Mouse (Mus musculus) stomach, embryonic 16.5 days (tissue): Measurements from ENCODE around the gene Zbed3. TPM values are rescaled to one million over a fixed set of nuclear protein-coding genes. Genes with fewer than 3 reads are reported as not detected.
"Not testable (repeated sequence)": the region's sequence is repeated elsewhere in the genome, so short reads cannot be mapped to it uniquely, and the experiment has no call there.

Experiments
- ATAC-seq: fragments of 200-750 bp; cut with Nextera tagmentation; 2 replicates; pipeline ENCODE4 v1.8.0; 2017; ENCODE audit warnings: moderate number of reproducible peaks, moderate TSS enrichment; ENCODE audit not compliant: insufficient read depth, low FRiP score
- H3K27ac ChIP-seq: fragments of 300-500 bp; sonication (generic); 2 replicates; pipeline ENCODE4 v1.5.1; 2014; ENCODE audit warnings: low read length
- H3K27me3 ChIP-seq: fragments of 300-500 bp; sonication (generic); 2 replicates; pipeline ENCODE4 v1.6.1; 2014; ENCODE audit warnings: low read length, control low read depth, mixed read lengths; ENCODE audit not compliant: control insufficient read depth, insufficient read depth
- H3K36me3 ChIP-seq: fragments of 300-500 bp; sonication (generic); 2 replicates; pipeline ENCODE4 v1.6.1; 2014; ENCODE audit warnings: low read length; ENCODE audit not compliant: control insufficient read depth, insufficient read depth
- H3K4me1 ChIP-seq: fragments of 300-500 bp; sonication (generic); 2 replicates; pipeline ENCODE4 v1.6.1; 2014; ENCODE audit warnings: low read length, control low read depth, mixed read lengths; ENCODE audit not compliant: control insufficient read depth, insufficient read depth
- H3K4me2 ChIP-seq: fragments of 300-500 bp; sonication (generic); 2 replicates; pipeline ENCODE4 v1.6.1; 2014; ENCODE audit warnings: low read depth, low read length, mixed read lengths
- H3K4me3 ChIP-seq: fragments of 300-500 bp; sonication (generic); replicated peaks from 2 replicates; pipeline ENCODE4 v1.5.1; 2014; ENCODE audit warnings: mild to moderate bottlenecking, low read length
- H3K9ac ChIP-seq: fragments of 300-500 bp; sonication (generic); 2 replicates; pipeline ENCODE4 v1.6.1; 2014; ENCODE audit warnings: low read length
- H3K9me3 ChIP-seq: fragments of 300-500 bp; sonication (generic); replicated peaks from 2 replicates; pipeline ENCODE4 v1.6.1; 2016; ENCODE audit warnings: low read length, control low read depth; ENCODE audit not compliant: control insufficient read depth
- WGBS: fragments of 180-500 bp; shearing (Covaris S2); extraction: QIAGEN DNeasy Blood & Tissue Kit; methylation state at CpG from one replicate; pipeline ENCODE4 v1.1.7; 2014; 5-methylcytosine and 5-hydroxymethylcytosine counted together
- polyA plus RNA-seq: library from polyadenylated mRNA; unstranded; fragments of >200 nt; fragmentation: Nextera tagmentation; extraction: Ambion mirVana; gene quantifications from 2 replicates; pipeline ENCODE4 v1.2.1, GENCODE M21; 2015

Gene Zbed3
- polyA plus RNA-seq, 1 experiment from 2014 or later = 46.5 TPM

GRCm38 (mm10) chr13:95358223-95358622 is 34.8 kb downstream of the Zbed3 start:
- no peaks in the 10 kb centered on the region for H3K27me3 ChIP-seq
- H3K27ac ChIP-seq = no peak overlapping the region
- no peak overlapping the region for H3K4me3 ChIP-seq
- ATAC-seq = no peak
- H3K4me1 ChIP-seq = no peaks in the 10 kb centered on the region
- no peaks in the 10 kb centered on the region for H3K9me3 ChIP-seq
- no peak overlapping the region for H3K4me2 ChIP-seq
- H3K36me3 ChIP-seq = peaks cover 22% of the 10 kb centered on the region; the same call in 1 of the 2 replicates
- WGBS = 75% methylated on average over 2 of the region's 2 CpGs
- no peak overlapping the region for H3K9ac ChIP-seq

GRCm38 (mm10) chr13:95363440-95363839 is 40.0 kb downstream of the Zbed3 start:
- no peak overlapping the region for H3K27ac ChIP-seq
- peaks cover 18% of the 10 kb centered on the region; the same call in 1 of the 2 replicates for H3K36me3 ChIP-seq
- H3K4me3 ChIP-seq = no peak overlapping the region
- H3K9me3 ChIP-seq = no peaks in the 10 kb centered on the region
- H3K27me3 ChIP-seq = no peaks in the 10 kb centered on the region
- WGBS = 89% methylated on average over 4 of the region's 4 CpGs
- H3K4me1 ChIP-seq = no peaks in the 10 kb centered on the region
- H3K9ac ChIP-seq = no peak overlapping the region
- ATAC-seq = no peak
- no peak overlapping the region for H3K4me2 ChIP-seq

- Histone ChIP-seq H3K4me3 (no peak overlapping the region), H3K27me3 (no peaks in the 10 kb centered on the region), H3K9me3 (no peaks in the 10 kb centered on the region), H3K4me1 (no peaks in the 10 kb centered on the region), H3K27ac (no peak overlapping the region), H3K4me2 (no peak overlapping the region), H3K36me3 (peaks cover 25% of the 10 kb centered on the region; the same call in 1 of the 2 replicates), H3K9ac (no peak overlapping the region)
- ATAC-seq = no peak
- WGBS = 87% methylated on average over 8 of the region's 8 CpGs
These were observed 42.9 kb downstream of the Zbed3 start for GRCm38 (mm10) chr13:95366356-95366755.

- H3K4me2 ChIP-seq = peak within 1 kb of the TSS; percentile 72
- H3K4me1 ChIP-seq = peaks cover 10% of the 10 kb centered on the region
- H3K9me3 ChIP-seq = no peaks in the 10 kb centered on the region
- peak within 1 kb of the TSS; percentile 97 for H3K9ac ChIP-seq
- no peaks in the 10 kb centered on the region for H3K36me3 ChIP-seq
- peak within 1 kb of the TSS; percentile 91 for H3K27ac ChIP-seq
- peak; percentile 95 for ATAC-seq
- WGBS = under 1% methylated on average over 86 of the region's 86 CpGs
- peak within 1 kb of the TSS; percentile 99 for H3K4me3 ChIP-seq
- no peaks in the 10 kb centered on the region for H3K27me3 ChIP-seq
These were observed 51.5 kb downstream of the Zbed3 start, which contains the start of gene Aggf1 for GRCm38 (mm10) chr13:95374701-95375553. Gene Aggf1, minus strand, starts transcription at chr13:95375352.

- 0 out of 2 replicates have a peak, but pooled peaks have one; percentile 31 for ATAC-seq
- Histone ChIP-seq H3K9ac (peak overlapping the region; percentile 97), H3K4me1 (peaks cover 10% of the 10 kb centered on the region), H3K9me3 (no peaks in the 10 kb centered on the region), H3K27ac (peak overlapping the region; percentile 91), H3K4me2 (peak overlapping the region; percentile 63), H3K36me3 (no peaks in the 10 kb centered on the region), H3K27me3 (no peaks in the 10 kb centered on the region), H3K4me3 (peak overlapping the region; percentile 99)
- WGBS = 23% methylated on average over 6 of the region's 6 CpGs
These were observed 52.1 kb downstream of the Zbed3 start for GRCm38 (mm10) chr13:95375554-95375914.

GRCm38 (mm10) chr13:95376689-95377289 is 53.4 kb downstream of the Zbed3 start:
- H3K27ac ChIP-seq, H3K27me3 ChIP-seq, H3K4me3 ChIP-seq, H3K36me3 ChIP-seq, H3K9me3 ChIP-seq, H3K4me1 ChIP-seq, ATAC-seq, H3K4me2 ChIP-seq, H3K9ac ChIP-seq: not testable (repeated sequence)
- 92% methylated on average over 11 of the region's 11 CpGs for WGBS

- Histone ChIP-seq H3K9me3 (no peaks in the 10 kb centered on the region), H3K27me3 (no peaks in the 10 kb centered on the region), H3K4me1 (peaks cover 5% of the 10 kb centered on the region), H3K36me3 (no peaks in the 10 kb centered on the region), H3K4me3 (no peak overlapping the region), H3K4me2 (no peak overlapping the region), H3K9ac (no peak overlapping the region), H3K27ac (no peak overlapping the region)
- WGBS = 79% methylated on average over 3 of the region's 3 CpGs
- ATAC-seq = no peak
These were observed 55.3 kb downstream of the Zbed3 start for GRCm38 (mm10) chr13:95378696-95379095.

GRCm38 (mm10) chr13:95382418-95382817 is 59.0 kb downstream of the Zbed3 start:
- no peak for ATAC-seq
- H3K9ac ChIP-seq = no peak overlapping the region
- H3K27ac ChIP-seq = no peak overlapping the region
- WGBS = 70% methylated on average over 5 of the region's 5 CpGs
- H3K36me3 ChIP-seq = no peaks in the 10 kb centered on the region
- H3K27me3 ChIP-seq = no peaks in the 10 kb centered on the region
- H3K4me2 ChIP-seq = no peak overlapping the region
- no peaks in the 10 kb centered on the region for H3K4me1 ChIP-seq
- no peaks in the 10 kb centered on the region for H3K9me3 ChIP-seq
- H3K4me3 ChIP-seq = no peak overlapping the region
